Mouse (Mus musculus) limb, embryonic 11.5 days (tissue): ENCODE measurements around the gene Slc26a1. TPM values are rescaled to one million over a fixed set of nuclear protein-coding genes. Genes with fewer than 3 reads are reported as not detected.

Experiments used
- polyA plus RNA-seq: library from polyadenylated mRNA; unstranded; fragments of >200 nt; fragmentation: Nextera tagmentation; extraction: Ambion mirVana; gene quantifications from 2 replicates; pipeline ENCODE4 v1.2.1, GENCODE M21; 2014

The Slc26a1 gene
- polyA plus RNA-seq, 1 experiment from 2014 or later: 0.84 TPM

Other genes with a start within 250 kb of the Slc26a1 start
- gene Atp5k, start 241.1 kb downstream of the Slc26a1 start, polyA plus RNA-seq: 470 and 484 TPM in 2 replicates
- gene Mfsd7a, start 226.7 kb downstream of the Slc26a1 start, polyA plus RNA-seq: 0.15 and 0.31 TPM in 2 replicates
- 29.1 TPM in 2 replicates for gene Pcgf3, start 214.3 kb downstream of the Slc26a1 start, polyA plus RNA-seq
- 0.17 TPM in 1 of 2 replicates, not detected in the other for gene Cplx1, start 125.5 kb downstream of the Slc26a1 start, polyA plus RNA-seq
- 45.9 and 46.4 TPM in 2 replicates for gene Gak, start 45.8 kb downstream of the Slc26a1 start, polyA plus RNA-seq
- gene Tmem175, start 45.8 kb downstream of the Slc26a1 start, polyA plus RNA-seq: 16.5 and 18.3 TPM in 2 replicates
- 14.3 and 14.5 TPM in 2 replicates for gene Idua, start 15.2 kb downstream of the Slc26a1 start, polyA plus RNA-seq
- gene Dgkq, start 5.9 kb downstream of the Slc26a1 start, polyA plus RNA-seq: 8.5 and 11.3 TPM in 2 replicates
- gene Fgfrl1, start 16.8 kb upstream of the Slc26a1 start, polyA plus RNA-seq: 38.1 and 46.0 TPM in 2 replicates
- 0.21 and 0.65 TPM in 2 replicates for gene Rnf212, start 99.4 kb upstream of the Slc26a1 start, polyA plus RNA-seq
- not detected in 2 replicates for gene Tmed11, start 119.8 kb upstream of the Slc26a1 start, polyA plus RNA-seq
- not detected in 2 replicates for gene Vmn2r8, start 133.3 kb upstream of the Slc26a1 start, polyA plus RNA-seq
- not detected in 2 replicates for gene Vmn2r9, start 177.0 kb upstream of the Slc26a1 start, polyA plus RNA-seq